Mouse (Mus musculus) cerebellum, adult 2 months (tissue): ENCODE results near the gene H6pd. TPM values are rescaled to one million over a fixed set of nuclear protein-coding genes. Genes with fewer than 3 reads are reported as not detected.
"Not testable (repeated sequence)": the region's sequence is repeated elsewhere in the genome, so short reads cannot be mapped to it uniquely, and the experiment has no call there.

ENCODE experiments used
- DNase-seq, 2 experiments: peaks; one replicate each; pipeline ENCODE4 v3.0.0; 2021
- H3K27ac ChIP-seq: fragments of 200-500 bp; 2 replicates; pipeline ENCODE4 v1.5.1; 2012; ENCODE audit warnings: low read length, control low read depth, inconsistent platforms; ENCODE audit not compliant: insufficient read depth
- H3K27me3 ChIP-seq: fragments of 200-500 bp; 2 replicates; pipeline ENCODE4 v1.6.1; 2012; ENCODE audit warnings: inconsistent platforms, mild to moderate bottlenecking, low read length, moderate library complexity; ENCODE audit not compliant: control insufficient read depth, insufficient read depth
- H3K4me1 ChIP-seq: fragments of 200-500 bp; 2 replicates; pipeline ENCODE4 v1.6.1; 2011; ENCODE audit warnings: low read length; ENCODE audit not compliant: control insufficient read depth, insufficient read depth
- H3K4me3 ChIP-seq: fragments of 200-500 bp; replicated peaks from 2 replicates; pipeline ENCODE3; 2011; ENCODE audit warnings: mild to moderate bottlenecking, low read depth, low read length, control low read depth; ENCODE audit not compliant: insufficient read depth
- CTCF ChIP-seq: fragments of 200-500 bp; IDR thresholded peaks from 2 replicates; pipeline ENCODE4 v1.5.1; 2011; ENCODE audit warnings: low read depth, mild to moderate bottlenecking, control low read depth, low read length, moderate library complexity, borderline replicate concordance; ENCODE audit not compliant: insufficient read depth
- POLR2A ChIP-seq: fragments of 200-500 bp; IDR thresholded peaks from 2 replicates; pipeline ENCODE4 v1.6.1; 2011; ENCODE audit warnings: low read length, control low read depth, borderline replicate concordance; ENCODE audit not compliant: insufficient read depth
- WGBS: fragments of 180-500 bp; shearing (Covaris S2); methylation state at CpG from one replicate; pipeline ENCODE4 v1.1.7; 2018; 5-methylcytosine and 5-hydroxymethylcytosine counted together
- polyA plus RNA-seq: library from polyadenylated mRNA; depleted of rRNA; stranded (reverse); fragments of >200 nt; gene quantifications from 2 replicates; pipeline ENCODE4 v1.2.3, GENCODE M21; 2012

H6pd gene
- polyA plus RNA-seq, 1 experiment = 11.6 TPM

GRCm38 (mm10) chr4:150048038-150048437 lies 39.2 kb upstream of the H6pd start:
- peak in 1 of 2 experiments; percentile 37 for DNase-seq
- Histone ChIP-seq H3K27me3 (no peaks in the 10 kb centered on the region), H3K4me1 (peaks cover 5% of the 10 kb centered on the region; the same call in 1 of the 2 replicates), H3K4me3 (no peak overlapping the region), H3K27ac (no peak overlapping the region)
- TF ChIP-seq CTCF = no peak
- no peak for TF ChIP-seq POLR2A
- 15% methylated on average over 20 of the region's 20 CpGs for WGBS

- DNase-seq = no peak
- 98% methylated on average over 9 of the region's 9 CpGs for WGBS
- Histone ChIP-seq H3K4me1 (peaks cover 4% of the 10 kb centered on the region; the same call in 1 of the 2 replicates), H3K27ac (no peak overlapping the region), H3K27me3 (no peaks in the 10 kb centered on the region), H3K4me3 (no peak overlapping the region)
- TF ChIP-seq POLR2A = no peak
- peak; percentile 12; the same call in 1 of the 2 replicates for TF ChIP-seq CTCF
Observed at GRCm38 (mm10) chr4:150043591-150043990, 34.8 kb upstream of the H6pd start.

GRCm38 (mm10) chr4:150041346-150042110 lies 32.7 kb upstream of the H6pd start:
- Histone ChIP-seq H3K4me3 (no peak overlapping the region), H3K4me1 (no peaks in the 10 kb centered on the region), H3K27me3 (no peaks in the 10 kb centered on the region), H3K27ac (no peak overlapping the region)
- no peak for TF ChIP-seq POLR2A
- DNase-seq = no peak
- 88% methylated on average over 10 of the region's 10 CpGs for WGBS

GRCm38 (mm10) chr4:150040856-150041255 lies 32.0 kb upstream of the H6pd start:
- H3K27ac ChIP-seq, H3K27me3 ChIP-seq, H3K4me1 ChIP-seq, H3K4me3 ChIP-seq, DNase-seq: not testable (repeated sequence)
- 91% methylated on average over 1 of the region's 1 CpGs for WGBS

GRCm38 (mm10) chr4:150040003-150040581 lies 31.3 kb upstream of the H6pd start:
- Histone ChIP-seq H3K4me1 (0 out of 2 replicates have a peak, but pooled peaks cover 2% of the 10 kb centered on the region), H3K27ac (no peak overlapping the region)
- TF ChIP-seq POLR2A = no peak
- no peak for TF ChIP-seq CTCF

GRCm38 (mm10) chr4:150038533-150038932 lies 29.7 kb upstream of the H6pd start:
- Histone ChIP-seq H3K4me3 (no peak overlapping the region), H3K4me1 (0 out of 2 replicates have a peak, but pooled peaks cover 3% of the 10 kb centered on the region), H3K27ac (no peak overlapping the region), H3K27me3 (no peaks in the 10 kb centered on the region)
- no peak for DNase-seq
- WGBS = 86% methylated on average over 7 of the region's 7 CpGs
- TF ChIP-seq POLR2A (no peak), CTCF (no peak)

More at GRCm38 (mm10) chr4:150040003-150040581, 31.3 kb upstream of the H6pd start:
- Histone ChIP-seq H3K27me3 (no peaks in the 10 kb centered on the region), H3K4me3 (no peak overlapping the region)
- WGBS = 84% methylated on average over 9 of the region's 9 CpGs
- DNase-seq = no peak

GRCm38 (mm10) chr4:150036094-150036493 lies 27.3 kb upstream of the H6pd start:
- 87% methylated on average over 6 of the region's 6 CpGs for WGBS
- TF ChIP-seq POLR2A (no peak), CTCF (no peak)
- Histone ChIP-seq H3K4me1 (peaks cover 17% of the 10 kb centered on the region), H3K4me3 (no peak overlapping the region), H3K27me3 (no peaks in the 10 kb centered on the region), H3K27ac (no peak overlapping the region)
- DNase-seq = no peak

- WGBS = 10% methylated on average over 10 of the region's 10 CpGs
Observed at GRCm38 (mm10) chr4:150035280-150035679, 26.5 kb upstream of the H6pd start.

More at GRCm38 (mm10) chr4:150035280-150035679, 26.5 kb upstream of the H6pd start:
- TF ChIP-seq POLR2A = no peak
- TF ChIP-seq CTCF = peak; percentile 91
- Histone ChIP-seq H3K27me3 (no peaks in the 10 kb centered on the region), H3K4me1 (peaks cover 18% of the 10 kb centered on the region), H3K27ac (no peak overlapping the region), H3K4me3 (no peak overlapping the region)
- DNase-seq = peak; percentile 83 to 93
